Mouse (Mus musculus): Measurements from ENCODE around the gene Srsf1. TPM values are rescaled to one million over a fixed set of nuclear protein-coding genes. Genes with fewer than 3 reads are reported as not detected.
A peak's percentile ranks its signal among the peaks of the same experiment; 100 is the strongest.

The Srsf1 gene
- total RNA-seq, 2 experiments from 2014 or later = 171 to 215 TPM

- DNase-seq (ENCODE audit: low spot score in 2 of 2) = no peak
These were observed 22.0 kb downstream of the Srsf1 start for GRCm38 (mm10) chr11:88069246-88069570.

DNA sequence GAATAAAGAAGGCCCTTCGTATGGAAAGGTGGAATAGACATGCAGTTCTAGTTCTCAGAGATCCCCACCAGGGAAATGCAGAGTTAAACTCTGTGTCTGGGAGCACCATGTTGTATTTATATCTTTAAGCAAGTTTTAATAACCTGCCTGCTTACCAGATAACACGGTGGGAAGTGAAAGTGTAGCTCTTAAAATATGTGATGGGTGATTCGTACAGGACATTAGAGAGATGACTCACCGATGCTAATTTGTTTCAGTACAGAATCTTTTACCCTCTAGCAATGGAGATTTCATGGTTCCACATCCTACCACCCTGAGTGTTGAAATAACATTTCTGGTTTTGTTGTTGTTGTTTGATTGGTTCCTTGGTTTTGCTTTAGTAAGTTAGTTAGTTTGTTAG lies 23.2 kb downstream of the Srsf1 start:
- DNase-seq (ENCODE audit: low spot score in 2 of 2) = no peak

GRCm38 (mm10) chr11:88071113-88071512 lies 23.9 kb downstream of the Srsf1 start:
- no peak for DNase-seq (ENCODE audit: low spot score in 2 of 2)

- no peak for DNase-seq (ENCODE audit: low spot score in 2 of 2)
These were observed 26.2 kb downstream of the Srsf1 start for GRCm38 (mm10) chr11:88073343-88073875.

DNA sequence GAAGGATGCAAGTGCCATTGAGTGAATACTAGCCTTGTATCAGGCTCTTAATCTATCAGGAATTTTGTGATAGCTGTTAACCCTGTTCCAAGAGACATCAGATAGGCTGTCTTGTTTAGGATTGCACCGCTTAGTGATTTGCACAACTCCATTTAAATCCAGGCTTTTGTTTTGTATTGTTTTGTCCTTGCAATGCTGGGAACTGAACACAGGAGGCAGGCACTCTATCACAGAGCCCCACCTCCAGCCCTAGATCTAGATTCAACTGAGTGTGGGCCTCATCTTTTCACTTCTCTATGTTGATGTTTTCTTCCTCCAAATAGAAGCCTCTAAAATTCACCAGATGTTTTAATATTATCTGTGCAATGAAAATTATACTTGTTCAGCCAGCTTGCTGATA lies 28.5 kb downstream of the Srsf1 start:
- DNase-seq (ENCODE audit: low spot score in 2 of 2) = no peak

DNA sequence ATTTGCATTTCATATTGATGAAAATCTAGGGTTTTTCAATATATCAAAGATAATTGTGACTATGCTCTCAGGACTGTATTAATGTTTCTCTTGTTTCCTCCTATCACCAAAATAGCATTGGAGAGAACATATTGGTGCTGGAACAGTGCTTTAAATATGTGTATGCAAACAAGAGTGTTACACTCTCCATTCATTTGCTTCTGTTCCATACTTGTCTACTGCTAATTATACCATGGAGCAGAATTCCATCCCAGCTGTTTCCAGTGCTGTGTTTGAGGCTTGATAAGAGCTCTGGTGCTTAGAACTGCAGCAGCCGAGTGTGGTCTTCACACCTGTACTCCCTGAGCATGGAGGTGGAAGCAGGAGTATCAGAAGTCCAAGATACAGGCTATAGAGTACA lies 29.2 kb downstream of the Srsf1 start:
- DNase-seq (ENCODE audit: low spot score in 2 of 2) = no peak

- DNase-seq (ENCODE audit: low spot score in 2 of 2) = no peak
These were observed 36.5 kb downstream of the Srsf1 start for GRCm38 (mm10) chr11:88083699-88084098.

- DNase-seq (ENCODE audit: low spot score in 2 of 2) = peak; percentile 88 to 94
These were observed 39.8 kb downstream of the Srsf1 start for GRCm38 (mm10) chr11:88086737-88087627.

DNA sequence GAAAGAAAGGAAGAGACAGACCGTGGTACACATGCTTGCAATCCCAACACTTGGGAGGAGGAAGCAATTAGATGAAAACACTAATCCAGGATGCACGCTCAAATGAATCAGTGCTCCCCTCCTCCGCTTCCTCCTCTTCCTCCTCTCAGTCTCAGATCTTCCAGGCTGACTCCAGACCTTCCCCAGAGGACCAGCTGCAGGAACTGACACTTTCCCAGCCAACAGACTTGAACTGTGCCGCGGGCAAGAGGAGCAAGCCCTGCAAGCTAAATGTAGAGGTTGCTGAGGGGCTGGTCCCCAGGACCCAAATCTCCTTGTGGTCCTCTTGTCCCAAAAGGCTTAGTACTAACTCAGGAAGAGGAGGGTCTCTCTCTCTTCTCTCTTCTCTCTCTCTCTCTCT lies 42.0 kb downstream of the Srsf1 start:
- DNase-seq (ENCODE audit: low spot score in 2 of 2) = no peak

GRCm38 (mm10) chr11:88090293-88090692 lies 43.1 kb downstream of the Srsf1 start:
- no peak for DNase-seq (ENCODE audit: low spot score in 2 of 2)

- DNase-seq (ENCODE audit: low spot score in 2 of 2) = no peak
These were observed 44.8 kb downstream of the Srsf1 start for GRCm38 (mm10) chr11:88091949-88092348.

- DNase-seq (ENCODE audit: low spot score in 2 of 2) = peak in 1 of 2 experiments; percentile 55
These were observed 50.0 kb downstream of the Srsf1 start for GRCm38 (mm10) chr11:88097173-88097572.

- no peak for DNase-seq (ENCODE audit: low spot score in 2 of 2)
These were observed 51.0 kb downstream of the Srsf1 start, which contains the start of gene Cuedc1 for GRCm38 (mm10) chr11:88098021-88098729. Cuedc1 (plus strand) TSS chr11:88098058.

- peak; percentile 74 to 84 for DNase-seq (ENCODE audit: low spot score in 2 of 2)
These were observed 51.8 kb downstream of the Srsf1 start for GRCm38 (mm10) chr11:88098787-88099598.

DNA sequence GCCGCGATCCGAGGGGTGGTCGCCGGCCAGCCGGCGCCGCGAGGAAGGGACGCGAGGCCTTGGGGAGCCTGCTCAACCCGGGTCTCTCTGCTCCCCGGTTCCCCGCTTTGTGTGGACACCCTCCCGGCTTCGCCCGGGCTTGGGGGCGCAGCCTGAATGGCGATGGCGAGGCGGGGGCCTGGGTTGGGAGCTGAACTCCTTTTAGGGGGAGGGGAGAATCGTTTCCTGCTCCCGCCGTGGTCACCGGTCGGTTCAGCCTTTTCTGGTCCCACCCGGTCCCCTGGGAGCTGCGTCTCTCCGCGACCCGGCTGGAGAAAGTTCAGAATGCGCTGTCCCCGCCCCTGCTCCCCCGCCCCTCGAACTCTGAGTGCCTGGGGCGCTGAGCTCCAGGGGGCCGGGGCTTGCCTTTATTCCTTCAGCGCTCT lies 52.4 kb downstream of the Srsf1 start:
- peak; percentile 74 to 85 for DNase-seq (ENCODE audit: low spot score in 2 of 2)

- no peak for DNase-seq (ENCODE audit: low spot score in 2 of 2)
These were observed 53.0 kb downstream of the Srsf1 start for GRCm38 (mm10) chr11:88100170-88100569.

Other genes with a start within 250 kb of the Srsf1 start
- gene Lpo, start 219.1 kb upstream of the Srsf1 start, total RNA-seq (2021) = not detected
- 1 to 10 TPM; 5.3 to 6.6 TPM for gene Mks1, start 194.2 kb upstream of the Srsf1 start, total RNA-seq (2021)
- not detected for gene Epx, start 171.8 kb upstream of the Srsf1 start, total RNA-seq (2021)
- not detected for gene Olfr462, start 155.1 kb upstream of the Srsf1 start, total RNA-seq (2021)
- gene Olfr463, start 150.0 kb upstream of the Srsf1 start, total RNA-seq (2021) = not detected
- gene Olfr464, start 126.4 kb upstream of the Srsf1 start, total RNA-seq (2021) = not detected
- 100 to 1,000 TPM; 113 to 114 TPM for gene Dynll2, start 59.8 kb upstream of the Srsf1 start, total RNA-seq (2021)
- 10 to 100 TPM; 39.5 to 44.8 TPM for gene Vezf1, start 20.9 kb downstream of the Srsf1 start, total RNA-seq (2021)
- 10 to 100 TPM; 47.4 to 53.8 TPM for gene Cuedc1, start 50.7 kb downstream of the Srsf1 start, total RNA-seq (2021)
- 100 to 1,000 TPM in 1 of 2 experiments, 10 to 100 TPM in 1; 97.6 to 102 TPM for gene Mrps23, start 157.0 kb downstream of the Srsf1 start, total RNA-seq (2021)
- gene Ccdc182, start 246.7 kb downstream of the Srsf1 start, total RNA-seq (2021) = not detected

All from gastrocnemius, postnatal 4 days (tissue).